Comparison of ENCODE assay signal across 10 mouse cellular contexts in the genomic region with DNA sequence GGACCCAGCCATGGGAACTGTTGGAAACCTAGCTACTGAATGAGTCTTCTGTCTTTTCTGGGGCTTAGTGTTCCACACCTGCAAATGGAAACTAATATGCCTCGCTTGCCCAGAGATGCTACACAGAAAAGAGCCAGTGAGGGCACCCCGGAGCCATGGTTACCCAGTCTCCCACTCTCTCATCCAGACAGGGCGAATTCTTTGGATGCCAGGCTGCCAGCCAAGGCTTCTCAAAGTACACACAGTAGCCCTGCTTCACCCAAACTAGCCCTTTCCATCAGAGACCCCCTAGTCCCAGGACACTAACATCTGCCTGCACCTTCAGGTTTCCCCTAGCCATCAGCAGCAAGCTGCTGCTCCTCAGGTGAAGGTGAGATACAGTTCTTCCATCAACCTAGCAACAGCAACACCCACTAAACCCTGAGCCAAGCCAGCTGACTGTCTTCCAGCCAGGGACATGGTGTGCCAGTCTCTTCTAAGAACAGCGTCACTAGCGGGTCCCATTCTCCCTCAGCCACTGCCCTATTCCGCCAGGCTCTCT. TPM values are rescaled to one million over a fixed set of nuclear protein-coding genes. Genes with fewer than 3 reads are reported as not detected.
A peak's percentile ranks its signal among the peaks of the same experiment; 100 is the strongest.
DNase-seq lines count a peak whose midpoint lies in the region; ATAC-seq lines count a peak whose summit lies in the region.
"Had no signal": no experiment of that assay in that cellular context is flagged by ENCODE, and none has a peak within 500 bp of the region (broad histone marks: within the 10 kb centered on the region; RNA-seq: fewer than 3 reads in every experiment).

No protein-coding gene starts in this region.

- no peak overlapping the region for H3K9ac ChIP-seq in hindbrain, embryonic 12.5 days

- H3K9me3 ChIP-seq in hindbrain, embryonic 12.5 days (replicated peaks): no peaks in the 10 kb centered on the region

- ATAC-seq in hindbrain, embryonic 12.5 days (ENCODE audit: low FRiP score): no peak
- ATAC-seq in CD4-positive, CD25-positive, alpha-beta regulatory T cell, adult 4 months: no peak

- intact Hi-C loops in left cerebral cortex, postnatal 4 days (cut with DNase I): no loop called here

- H3K4me3 ChIP-seq in hindbrain, embryonic 12.5 days: no peak overlapping the region

- peaks cover 57% of the 10 kb centered on the region for H3K4me1 ChIP-seq in hindbrain, embryonic 12.5 days

- H3K4me2 ChIP-seq in hindbrain, embryonic 12.5 days (replicated peaks): peak overlapping the region; percentile 99

- H3K27ac ChIP-seq in hindbrain, embryonic 12.5 days: peak overlapping the region; percentile 37; the same call in 1 of the 2 replicates
- H3K27ac ChIP-seq: kidney, postnatal 0 days had no signal

- WGBS in hindbrain, embryonic 12.5 days: 89% methylated on average over 6 of the region's 6 CpGs

- H3K36me3 ChIP-seq in hindbrain, embryonic 12.5 days: peaks cover 3% of the 10 kb centered on the region

- H3K27me3 ChIP-seq in hindbrain, embryonic 12.5 days: no peaks in the 10 kb centered on the region

- peak; percentile 45 to 56 for DNase-seq in cerebellum, postnatal 10 days
- DNase-seq in cerebellum, adult 11 months: no peak
- peak; percentile 90 for DNase-seq in Muller cell, postnatal 12 days (ENCODE audit: inconsistent ontology term)
- peak; percentile 24 for DNase-seq in left cerebral cortex, postnatal 4 days
- no peak for DNase-seq in thymus, postnatal 0 days (ENCODE audit: low spot score)
- DNase-seq in gastrocnemius, adult 18-20 months (ENCODE audit: low spot score): no peak
- DNase-seq: adrenal gland, postnatal 25 days had no signal

RNA-seq across cellular contexts. Expression of gene Mfsd2a, which starts 2.4 kb away (rescaled TPM):
- 28.5 and 28.7 TPM in 2 replicates for polyA plus RNA-seq in hindbrain, embryonic 12.5 days (2016; fragmentation: Nextera tagmentation; extraction: Ambion mirVana)
- total RNA-seq in left cerebral cortex, postnatal 4 days (2021): 10 to 100 TPM; 35.4 TPM
- polyA plus RNA-seq in thymus, postnatal 0 days (2015; fragmentation: Nextera tagmentation; extraction: Ambion mirVana): 2.4 and 2.7 TPM in 2 replicates
- total RNA-seq in gastrocnemius, adult 18-20 months (2021): under 1 TPM; 0.39 to 0.81 TPM
- polyA plus RNA-seq in CD4-positive, CD25-positive, alpha-beta regulatory T cell, adult 4 months (2017; shearing (Covaris generic)): 1 to 10 TPM in 1 of 2 experiments, under 1 TPM in 1; 0.93 to 1.5 TPM
- total RNA-seq: adrenal gland, postnatal 25 days had no signal

RNA-seq across cellular contexts. Expression of gene Mycl, which starts 36.9 kb away (rescaled TPM):
- polyA plus RNA-seq in hindbrain, embryonic 12.5 days (2016; fragmentation: Nextera tagmentation; extraction: Ambion mirVana): 103 and 105 TPM in 2 replicates
- 10 to 100 TPM; 60.5 to 66.1 TPM for total RNA-seq in left cerebral cortex, postnatal 4 days (2021)
- 1.2 and 1.6 TPM in 2 replicates for polyA plus RNA-seq in thymus, postnatal 0 days (2015; fragmentation: Nextera tagmentation; extraction: Ambion mirVana)
- under 1 TPM; 0.12 to 0.64 TPM for total RNA-seq in gastrocnemius, adult 18-20 months (2021)
- not detected for polyA plus RNA-seq in CD4-positive, CD25-positive, alpha-beta regulatory T cell, adult 4 months (2017; shearing (Covaris generic))

RNA-seq across cellular contexts. Expression of gene Trit1, which starts 57.8 kb away (rescaled TPM):
- polyA plus RNA-seq in hindbrain, embryonic 12.5 days (2016; fragmentation: Nextera tagmentation; extraction: Ambion mirVana): 23.3 and 26.7 TPM in 2 replicates
- total RNA-seq in left cerebral cortex, postnatal 4 days (2021): 10 to 100 TPM; 29.9 to 30.5 TPM
- polyA plus RNA-seq in thymus, postnatal 0 days (2015; fragmentation: Nextera tagmentation; extraction: Ambion mirVana): 16.4 and 18.6 TPM in 2 replicates
- total RNA-seq in gastrocnemius, adult 18-20 months (2021): 1 to 10 TPM; 6.5 to 6.8 TPM
- 10 to 100 TPM; 16.0 to 21.2 TPM for polyA plus RNA-seq in CD4-positive, CD25-positive, alpha-beta regulatory T cell, adult 4 months (2017; shearing (Covaris generic))

Comparison
In these comparisons a context has a peak if more than half of its experiments do, and no peak if none do; other contexts are left out.
1. DNase-seq: peak in cerebellum, postnatal 10 days (2 of 2), Muller cell, postnatal 12 days (single experiment) and left cerebral cortex, postnatal 4 days (single experiment); none in cerebellum, adult 11 months (single experiment), thymus, postnatal 0 days (single experiment) and gastrocnemius, adult 18-20 months (single experiment).
2. RNA of gene Mycl, which starts 36.9 kb away (polyA plus RNA-seq): 103 to 105 TPM in hindbrain, embryonic 12.5 days; 1.2 to 1.6 TPM in thymus, postnatal 0 days and not detected in CD4-positive, CD25-positive, alpha-beta regulatory T cell, adult 4 months; every median in the first group is over 10 times any median in the second.